Mouse (Mus musculus) CH12.LX (cell line): ENCODE results near the gene Pi4k2b. TPM values are rescaled to one million over a fixed set of nuclear protein-coding genes. Genes with fewer than 3 reads are reported as not detected.

ENCODE experiments used
- DNase-seq: peaks from one replicate; pipeline ENCODE4 v3.0.0-alpha.2; 2013; ENCODE audit errors: extremely low read depth
- H3K27ac ChIP-seq: 2 replicates; pipeline ENCODE4 v1.5.1; 2012; ENCODE audit warnings: low read depth, mild to moderate bottlenecking, control low read depth, moderate library complexity; ENCODE audit not compliant: insufficient read depth
- H3K27me3 ChIP-seq: replicated peaks from 2 replicates; pipeline ENCODE3; 2012; ENCODE audit warnings: inconsistent platforms
- H3K36me3 ChIP-seq, 2 experiments: replicated peaks in 1 of 2; 2 replicates each; pipeline versions ENCODE3 to v1.6.1; 2012; ENCODE audit warnings: inconsistent platforms in 1 of 2, low read length in 1 of 2, mild to moderate bottlenecking in 1 of 2, mixed read lengths in 1 of 2, moderate library complexity in 1 of 2; ENCODE audit not compliant: control insufficient read depth in 1 of 2, insufficient read depth in 1 of 2
- H3K4me1 ChIP-seq, 2 experiments: 2 replicates each; pipeline ENCODE4 v1.6.1; 2012; ENCODE audit warnings: inconsistent platforms in 1 of 2, moderate library complexity in 1 of 2; ENCODE audit not compliant: insufficient read depth in 2 of 2, control insufficient read depth in 1 of 2
- H3K4me2 ChIP-seq: 2 replicates; pipeline ENCODE4 v1.6.1; 2012; ENCODE audit warnings: low read depth, mild to moderate bottlenecking, control low read depth; ENCODE audit not compliant: poor library complexity, insufficient read depth, severe bottlenecking
- H3K4me3 ChIP-seq, 3 experiments: fragments of 150-350 bp in 1 of 3; sonication (generic) in 1 of 3; replicated peaks in 1 of 3; 2 replicates each; pipeline versions ENCODE3 to v1.5.1; 2011 to 2012; ENCODE audit warnings: low read depth in 2 of 3, low read length in 2 of 3, mild to moderate bottlenecking in 2 of 3, moderate library complexity in 2 of 3, control low read depth in 1 of 3, improper control_type of control experiment in 1 of 3, inconsistent platforms in 1 of 3, mixed read lengths in 1 of 3; ENCODE audit not compliant: poor library complexity in 1 of 3
- H3K79me2 ChIP-seq: replicated peaks from 2 replicates; pipeline ENCODE4 v1.6.1; 2012; ENCODE audit warnings: mild to moderate bottlenecking, moderate library complexity; ENCODE audit not compliant: control insufficient read depth, poor library complexity, insufficient read depth, severe bottlenecking; ENCODE audit errors: extremely low read depth
- H3K9ac ChIP-seq: 2 replicates; pipeline ENCODE4 v1.6.1; 2012; ENCODE audit warnings: low read depth, mild to moderate bottlenecking, control low read depth, moderate library complexity; ENCODE audit not compliant: insufficient read depth
- H3K9me3 ChIP-seq: replicated peaks from 2 replicates; pipeline ENCODE3; 2012; ENCODE audit warnings: low read length, inconsistent platforms, mixed read lengths
- CHD2 ChIP-seq: IDR thresholded peaks from 2 replicates; pipeline ENCODE4 v1.6.1; 2011; ENCODE audit warnings: low read length, improper control_type of control experiment
- CTCF ChIP-seq, 2 experiments: IDR thresholded peaks in 1 of 2; conservative IDR thresholded peaks in 1 of 2; 2 replicates each; pipeline ENCODE4 v1.5.1; 2011 to 2012; ENCODE audit warnings: low read depth in 2 of 2, low read length in 2 of 2, improper control_type of control experiment in 1 of 2, inconsistent platforms in 1 of 2, mild to moderate bottlenecking in 1 of 2, moderate library complexity in 1 of 2
- ELF1 ChIP-seq: IDR thresholded peaks from 2 replicates; pipeline ENCODE4 v1.6.1; 2014; ENCODE audit warnings: low read depth, mild to moderate bottlenecking, inconsistent platforms, low read length, improper control_type of control experiment
- ETS1 ChIP-seq: conservative IDR thresholded peaks from 2 replicates; pipeline ENCODE4 v1.6.1; 2012; ENCODE audit warnings: low read depth, mild to moderate bottlenecking, inconsistent platforms, low read length, improper control_type of control experiment, moderate library complexity
- GABPA ChIP-seq: IDR thresholded peaks from 2 replicates; pipeline ENCODE4 v1.6.1; 2012; ENCODE audit warnings: low read depth, low read length, improper control_type of control experiment, inconsistent platforms; ENCODE audit not compliant: insufficient replicate concordance
- JUN ChIP-seq: IDR thresholded peaks from 2 replicates; pipeline ENCODE4 v1.6.1; 2011; ENCODE audit warnings: low read depth, mild to moderate bottlenecking, low read length, improper control_type of control experiment, moderate library complexity; ENCODE audit not compliant: insufficient read depth
- KAT2A ChIP-seq: IDR thresholded peaks from 2 replicates; pipeline ENCODE4 v1.6.1; 2012; ENCODE audit warnings: low read length, improper control_type of control experiment, inconsistent platforms; ENCODE audit not compliant: insufficient replicate concordance
- MAFK ChIP-seq: IDR thresholded peaks from 2 replicates; pipeline ENCODE4 v1.6.1; 2011; ENCODE audit warnings: low read length, improper control_type of control experiment; ENCODE audit not compliant: insufficient replicate concordance
- MAX ChIP-seq: IDR thresholded peaks from 2 replicates; pipeline ENCODE4 v1.6.1; 2011; ENCODE audit warnings: low read length, improper control_type of control experiment
- MEF2A ChIP-seq: IDR thresholded peaks from 2 replicates; pipeline ENCODE4 v1.6.1; 2014; ENCODE audit warnings: low read depth, mild to moderate bottlenecking, inconsistent platforms, low read length, improper control_type of control experiment, borderline replicate concordance
- MXI1 ChIP-seq: IDR thresholded peaks from 2 replicates; pipeline ENCODE4 v1.6.1; 2011; ENCODE audit warnings: mild to moderate bottlenecking, low read depth, low read length, improper control_type of control experiment
- PAX5 ChIP-seq: IDR thresholded peaks from 2 replicates; pipeline ENCODE4 v1.6.1; 2012; ENCODE audit warnings: low read length, inconsistent platforms, mixed read lengths
- POLR2AphosphoS2 ChIP-seq: IDR thresholded peaks from 2 replicates; pipeline ENCODE4 v1.6.1; 2011; ENCODE audit warnings: low read depth, low read length, improper control_type of control experiment
- RAD21 ChIP-seq: IDR thresholded peaks from 2 replicates; pipeline ENCODE4 v1.6.1; 2011; ENCODE audit warnings: low read depth, mild to moderate bottlenecking, low read length, improper control_type of control experiment, moderate library complexity
- RCOR1 ChIP-seq: conservative IDR thresholded peaks from 2 replicates; pipeline ENCODE4 v1.6.1; 2012; ENCODE audit warnings: low read depth, mild to moderate bottlenecking, inconsistent platforms, low read length, improper control_type of control experiment
- TBP ChIP-seq: conservative IDR thresholded peaks from 2 replicates; pipeline ENCODE4 v1.6.1; 2011; ENCODE audit warnings: low read depth, low read length, improper control_type of control experiment
- TCF12 ChIP-seq: IDR thresholded peaks from 2 replicates; pipeline ENCODE4 v1.6.1; 2014; ENCODE audit warnings: low read depth, mild to moderate bottlenecking, inconsistent platforms, low read length, improper control_type of control experiment
- UBTF ChIP-seq: IDR thresholded peaks from 2 replicates; pipeline ENCODE4 v1.6.1; 2012; ENCODE audit warnings: low read depth, mild to moderate bottlenecking, inconsistent platforms, low read length, improper control_type of control experiment, moderate library complexity
- USF1 ChIP-seq: IDR thresholded peaks from 2 replicates; pipeline ENCODE4 v1.6.1; 2014; ENCODE audit warnings: low read depth, mild to moderate bottlenecking, inconsistent platforms, low read length, improper control_type of control experiment
- ZC3H11A ChIP-seq: IDR thresholded peaks from 2 replicates; pipeline ENCODE4 v1.6.1; 2012; ENCODE audit warnings: low read depth, mild to moderate bottlenecking, inconsistent platforms, low read length, improper control_type of control experiment
- ZMIZ1 ChIP-seq: IDR thresholded peaks from 2 replicates; pipeline ENCODE4 v1.6.1; 2012; ENCODE audit warnings: low read depth, mild to moderate bottlenecking, inconsistent platforms, low read length, improper control_type of control experiment
- ZNF384 ChIP-seq: IDR thresholded peaks from 2 replicates; pipeline ENCODE4 v1.6.1; 2012; ENCODE audit warnings: low read depth, low read length, improper control_type of control experiment, inconsistent platforms
- dilution Hi-C: fragments of 300-500 bp; cut with MboI; formaldehyde crosslinking; loops from 2 replicates; pipeline ENCODE4 v1.14.3; 2020; ENCODE audit warnings: low sequenced_read_pairs; ENCODE audit not compliant: extremely low pct_unique_long_range_greater_than_20kb, extremely low pct_ligation_motif_present
- in situ Hi-C: fragments of 300-500 bp; cut with MboI; formaldehyde crosslinking; loops from 3 replicates; pipeline ENCODE4 v1.14.3; 2019; ENCODE audit warnings: low sequenced_read_pairs, low pct_ligation_motif_present, low pct_unique_long_range_greater_than_20kb, mixed read lengths
- polyA plus RNA-seq: library from polyadenylated mRNA; unstranded; fragments of >175 nt; gene quantifications from 2 replicates; pipeline ENCODE4 v1.2.1, GENCODE M21; 2012; ENCODE audit warnings: low read depth; ENCODE audit not compliant: insufficient read length
- total RNA-seq, 2 experiments: library from RNA; depleted of rRNA; stranded (reverse); fragments of 300-350 nt in 1 of 2; fragments of >200 nt in 1 of 2; gene quantifications; 2 replicates each; pipeline ENCODE4 v1.2.3; 2012 to 2014

Pi4k2b gene
- total and polyA plus RNA-seq, 3 experiments, result 10.8 to 27.1 (median 17.0) TPM

DNA sequence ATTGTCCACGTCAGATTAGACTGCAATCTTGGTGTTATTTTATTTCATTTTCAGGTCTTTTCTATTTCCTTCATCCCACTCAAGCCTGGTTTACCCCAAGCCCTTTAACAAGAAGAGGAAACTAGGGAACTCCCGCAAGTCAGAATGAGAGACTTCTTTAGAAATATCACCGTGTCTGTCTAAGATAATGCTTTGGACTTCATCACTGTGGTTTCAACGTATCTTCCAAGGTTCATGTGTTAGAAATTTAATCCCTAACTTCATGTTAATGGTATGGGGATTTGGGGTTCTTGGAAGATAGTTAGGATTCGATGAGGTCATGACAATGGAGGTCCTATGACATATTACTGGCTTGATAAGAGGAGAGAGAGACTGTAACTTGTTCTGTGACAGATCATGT is 13.6 kb upstream of the Pi4k2b start:
- Histone ChIP-seq H3K4me3 (no peak overlapping the region), H3K9ac (no peak overlapping the region), H3K4me1 (no peaks in the 10 kb centered on the region), H3K4me2 (no peak overlapping the region), H3K9me3 (no peaks in the 10 kb centered on the region), H3K27ac (no peak overlapping the region), H3K36me3 (no peaks in the 10 kb centered on the region), H3K27me3 (no peaks in the 10 kb centered on the region), H3K79me2 (no peaks in the 10 kb centered on the region)
- TF ChIP-seq USF1, result no peak
- TF ChIP-seq KAT2A, result no peak
- no peak for TF ChIP-seq PAX5
- no peak for TF ChIP-seq ZNF384
- TF ChIP-seq RAD21, result no peak
- TF ChIP-seq GABPA, result no peak
- no peak for TF ChIP-seq CTCF (conservative IDR thresholded peaks at IDR 0.05 in 1 of 2, IDR thresholded peaks at IDR 0.05 in 1 of 2; ENCODE audit: low read depth in 2 of 2, low read length in 2 of 2)
- TF ChIP-seq MXI1, result no peak
- TF ChIP-seq MEF2A, result no peak
- TF ChIP-seq TBP, result no peak
- no peak for TF ChIP-seq RCOR1
- TF ChIP-seq MAX, result no peak
- TF ChIP-seq CHD2, result no peak
- no peak for TF ChIP-seq ZC3H11A
- no peak for TF ChIP-seq TCF12
- TF ChIP-seq ETS1, result no peak
- TF ChIP-seq MAFK, result no peak
- no peak for TF ChIP-seq POLR2AphosphoS2
- dilution Hi-C loops (no loop called here), in situ Hi-C loops (no loop called here)
- no peak for DNase-seq

DNA sequence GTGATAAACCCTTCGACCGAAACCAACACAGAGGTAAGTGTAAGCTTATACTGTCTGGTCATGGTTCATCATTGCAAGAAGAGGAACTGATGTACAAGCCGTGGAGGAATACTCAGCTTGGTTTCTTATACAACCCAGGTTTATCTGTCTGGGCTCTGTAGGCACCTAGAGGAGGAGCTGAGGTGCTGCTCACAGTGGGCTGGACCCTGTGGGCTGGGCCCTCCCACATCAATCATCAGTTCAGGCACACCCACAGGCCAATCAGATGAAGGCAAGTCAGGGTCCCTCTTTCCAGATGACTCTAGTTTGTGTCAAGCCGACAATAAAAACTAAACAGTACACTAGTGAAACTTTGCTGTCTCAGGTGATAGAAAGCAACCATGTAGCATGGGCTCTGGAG is 8.6 kb upstream of the Pi4k2b start:
- H3K4me1 ChIP-seq, result no peaks in the 10 kb centered on the region
- H3K27me3 ChIP-seq, result no peaks in the 10 kb centered on the region
- in situ Hi-C loops (no loop called here), dilution Hi-C loops (no loop called here)
- H3K4me3 ChIP-seq, result no peak overlapping the region
- H3K9ac ChIP-seq, result no peak overlapping the region
- H3K9me3 ChIP-seq, result no peaks in the 10 kb centered on the region
- no peak overlapping the region for H3K4me2 ChIP-seq
- no peak overlapping the region for H3K27ac ChIP-seq
- H3K79me2 ChIP-seq, result no peaks in the 10 kb centered on the region
- no peaks in the 10 kb centered on the region for H3K36me3 ChIP-seq
- TF ChIP-seq ZMIZ1 (no peak), JUN (no peak), ELF1 (no peak), PAX5 (no peak), ZNF384 (no peak), ETS1 (no peak), UBTF (no peak), MAFK (no peak), KAT2A (no peak), TCF12 (no peak), RAD21 (no peak)
- peak; percentile 3 for DNase-seq
